Mouse (Mus musculus): ENCODE measurements around the gene Gm13030. TPM values are rescaled to one million over a fixed set of nuclear protein-coding genes. Genes with fewer than 3 reads are reported as not detected.

The Gm13030 gene
- not detected for polyA plus RNA-seq (2012; fragmentation: generic; extraction: Trizol)

DNA sequence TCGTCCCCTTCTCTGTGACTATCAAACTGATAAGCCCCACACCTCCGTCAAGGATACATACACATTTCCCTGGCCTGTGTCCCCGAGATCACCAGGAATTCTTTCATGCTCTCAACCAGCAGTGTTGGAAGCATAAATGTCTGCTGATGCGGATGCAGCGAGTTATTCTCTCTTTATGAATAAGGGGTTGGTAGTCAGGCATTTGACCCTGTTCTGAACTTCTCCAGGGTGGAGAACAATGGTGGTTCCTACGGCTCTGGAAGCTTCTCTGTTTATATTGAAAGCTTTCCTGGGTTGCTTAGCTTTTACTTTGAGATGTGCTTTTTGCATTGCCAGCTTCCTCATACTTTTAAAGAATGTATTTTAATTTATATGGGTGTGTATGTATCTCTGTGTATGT is at the start of gene Gm13030:
Gene Gm13030, minus strand, starts transcription at position 101 of the 400 bp plus-strand sequence.

DNA sequence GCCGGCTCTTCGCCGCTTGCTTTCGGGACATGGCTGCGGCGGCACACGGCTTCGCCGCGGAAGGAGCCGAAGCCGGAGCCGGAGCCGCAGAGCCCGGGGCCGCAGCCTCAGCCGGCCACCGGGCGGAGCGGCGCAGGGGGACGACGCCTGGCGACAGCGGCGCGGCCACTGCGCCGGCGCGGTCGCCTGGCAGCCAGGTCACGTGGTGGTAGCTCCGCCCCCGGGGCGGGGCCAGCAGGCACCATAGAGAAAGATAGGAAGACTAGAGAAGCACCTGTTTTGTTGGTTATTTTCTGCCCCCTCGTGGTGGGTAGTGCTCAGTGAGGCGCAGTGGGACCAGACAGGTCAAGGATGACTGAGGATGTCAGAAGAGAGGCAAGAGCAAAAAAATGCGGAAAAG is 40.0 kb upstream of the Gm13030 start, which contains the start of gene Otud3:
Gene Otud3, minus strand, starts transcription at position 149 of the 400 bp plus-strand sequence.

GRCm38 (mm10) chr4:138877731-138878130 is 4.0 kb upstream of the Gm13030 start, which contains the start of gene Pla2g2e:
Gene Pla2g2e (plus strand): TSS chr4:138877942.

GRCm38 (mm10) chr4:138863344-138863998 is 10.3 kb downstream of the Gm13030 start, which contains the start of gene Pla2g5:
Gene Pla2g5 (minus strand): TSS chr4:138863482.

Other genes with a start within 250 kb of the Gm13030 start
- gene Vwa5b1, start 238.1 kb downstream of the Gm13030 start, polyA plus RNA-seq (2012; fragmentation: generic; extraction: Trizol): not detected
- gene Pla2g2c, start 149.2 kb downstream of the Gm13030 start, polyA plus RNA-seq (2012; fragmentation: generic; extraction: Trizol): not detected
- gene Ubxn10, start 136.8 kb downstream of the Gm13030 start, polyA plus RNA-seq (2012; fragmentation: generic; extraction: Trizol): not detected
- gene Pla2g2f, start 116.3 kb downstream of the Gm13030 start, polyA plus RNA-seq (2012; fragmentation: generic; extraction: Trizol): not detected
- not detected for gene Pla2g2d, start 98.2 kb downstream of the Gm13030 start, polyA plus RNA-seq (2012; fragmentation: generic; extraction: Trizol)
- gene Pla2g5, start 10.5 kb downstream of the Gm13030 start, polyA plus RNA-seq (2012; fragmentation: generic; extraction: Trizol): under 1 TPM in 1 of 2 experiments, not detected in 1; 0.26 TPM
- gene Pla2g2e, start 4.0 kb upstream of the Gm13030 start, polyA plus RNA-seq (2012; fragmentation: generic; extraction: Trizol): under 1 TPM in 1 of 2 experiments, not detected in 1; 0.20 TPM
- gene Otud3, start 40.0 kb upstream of the Gm13030 start, polyA plus RNA-seq (2012; fragmentation: generic; extraction: Trizol): 1 to 10 TPM; 2.9 to 3.7 TPM
- not detected for gene Rnf186, start 93.1 kb upstream of the Gm13030 start, polyA plus RNA-seq (2012; fragmentation: generic; extraction: Trizol)
- 1 to 10 TPM; 2.8 to 5.1 TPM for gene Tmco4, start 98.9 kb upstream of the Gm13030 start, polyA plus RNA-seq (2012; fragmentation: generic; extraction: Trizol)
- gene Htr6, start 201.6 kb upstream of the Gm13030 start, polyA plus RNA-seq (2012; fragmentation: generic; extraction: Trizol): under 1 TPM; 0.02 to 0.06 TPM
- gene Nbl1, start 219.0 kb upstream of the Gm13030 start, polyA plus RNA-seq (2012; fragmentation: generic; extraction: Trizol): 10 to 100 TPM; 10.7 to 97.5 TPM

Measured in C3H10T1/2 (cell line).